Mouse (Mus musculus): Measurements from ENCODE around the gene Rnf113a2. TPM values are rescaled to one million over a fixed set of nuclear protein-coding genes. Genes with fewer than 3 reads are reported as not detected.

Rnf113a2 gene
- total RNA-seq, 2 experiments from 2014 or later = 27.5 to 31.2 TPM

Other genes starting within 250 kb of the Rnf113a2 start
- gene Elmsan1, start 198.3 kb upstream of the Rnf113a2 start, total RNA-seq (2015) = 24.6 and 27.0 TPM in 2 replicates
- gene Elmsan1, start 198.3 kb upstream of the Rnf113a2 start, total RNA-seq (2017) = 17.0 and 25.0 TPM in 2 replicates
- 14.3 and 18.9 TPM in 2 replicates for gene Ptgr2, start 132.0 kb upstream of the Rnf113a2 start, total RNA-seq (2015)
- 52.4 and 52.9 TPM in 2 replicates for gene Ptgr2, start 132.0 kb upstream of the Rnf113a2 start, total RNA-seq (2017)
- gene Zfp410, start 100.3 kb upstream of the Rnf113a2 start, total RNA-seq (2015) = 37.7 and 43.1 TPM in 2 replicates
- 25.3 and 32.6 TPM in 2 replicates for gene Zfp410, start 100.3 kb upstream of the Rnf113a2 start, total RNA-seq (2017)
- gene Coq6, start 55.5 kb upstream of the Rnf113a2 start, total RNA-seq (2015) = 10.1 and 10.4 TPM in 2 replicates
- 5.7 and 7.9 TPM in 2 replicates for gene Coq6, start 55.5 kb upstream of the Rnf113a2 start, total RNA-seq (2017)
- 0.48 and 0.58 TPM in 2 replicates for gene Fam161b, start 55.4 kb upstream of the Rnf113a2 start, total RNA-seq (2015)
- gene Fam161b, start 55.4 kb upstream of the Rnf113a2 start, total RNA-seq (2017) = 0.40 and 1.1 TPM in 2 replicates
- gene Entpd5, start 8.2 kb upstream of the Rnf113a2 start, total RNA-seq (2015) = 8.8 and 11.0 TPM in 2 replicates
- 10.5 and 11.2 TPM in 2 replicates for gene Entpd5, start 8.2 kb upstream of the Rnf113a2 start, total RNA-seq (2017)
- gene Bbof1, start 8.1 kb upstream of the Rnf113a2 start, total RNA-seq (2015) = 0.36 and 1.1 TPM in 2 replicates
- 1.5 and 2.3 TPM in 2 replicates for gene Bbof1, start 8.1 kb upstream of the Rnf113a2 start, total RNA-seq (2017)
- gene Aldh6a1, start 33.8 kb downstream of the Rnf113a2 start, total RNA-seq (2015) = 8.6 and 9.3 TPM in 2 replicates
- 4.3 and 5.9 TPM in 2 replicates for gene Aldh6a1, start 33.8 kb downstream of the Rnf113a2 start, total RNA-seq (2017)
- gene Lin52, start 34.2 kb downstream of the Rnf113a2 start, total RNA-seq (2015) = 12.5 and 14.9 TPM in 2 replicates
- gene Lin52, start 34.2 kb downstream of the Rnf113a2 start, total RNA-seq (2017) = 10.7 and 21.3 TPM in 2 replicates
- gene Vsx2, start 152.6 kb downstream of the Rnf113a2 start, total RNA-seq (2015) = not detected in 2 replicates
- not detected in 2 replicates for gene Vsx2, start 152.6 kb downstream of the Rnf113a2 start, total RNA-seq (2017)
- 3.1 and 4.7 TPM in 2 replicates for gene Abcd4, start 200.2 kb downstream of the Rnf113a2 start, total RNA-seq (2015)
- gene Abcd4, start 200.2 kb downstream of the Rnf113a2 start, total RNA-seq (2017) = 4.5 TPM in 2 replicates
- gene Vrtn, start 223.8 kb downstream of the Rnf113a2 start, total RNA-seq (2015) = not detected in 2 replicates
- gene Vrtn, start 223.8 kb downstream of the Rnf113a2 start, total RNA-seq (2017) = not detected in 2 replicates

Measured in megakaryocyte, adult 5-6 weeks (primary cell).